Mouse (Mus musculus) ES-Bruce4 (cell line): Measurements from ENCODE around the gene Fam57a.

Source experiments
- CTCF ChIP-seq: IDR thresholded peaks from one replicate; pipeline ENCODE4 v1.8.1; 2011; ENCODE audit warnings: low read depth, low read length
- EP300 ChIP-seq: IDR thresholded peaks from 2 replicates; pipeline ENCODE4 v1.6.1; 2011; ENCODE audit warnings: low read depth, low read length; ENCODE audit not compliant: insufficient read depth
- POLR2A ChIP-seq: IDR thresholded peaks from one replicate; pipeline ENCODE4 v1.8.1; 2011; ENCODE audit warnings: low read length; ENCODE audit not compliant: insufficient read depth

DNA sequence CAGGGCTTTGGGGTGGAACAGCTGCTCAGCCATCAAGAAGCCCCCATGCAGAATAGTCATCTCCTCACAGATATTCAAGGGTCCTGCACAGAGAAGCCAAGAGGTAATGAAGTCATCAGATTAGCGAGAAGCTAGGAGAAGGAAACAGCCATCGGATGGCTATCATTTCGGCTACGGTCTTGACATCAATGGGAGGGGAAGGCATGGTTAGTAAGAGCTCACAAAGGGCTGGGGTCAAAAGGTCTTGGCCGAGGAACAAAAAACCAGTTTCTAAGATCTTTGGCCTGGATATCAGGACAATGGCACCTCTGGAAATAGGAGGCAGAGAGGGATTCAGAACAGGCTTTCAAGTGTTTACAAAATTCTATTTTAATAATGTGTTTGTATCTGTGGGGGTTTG lies 34.4 kb downstream of the Fam57a start:
- TF ChIP-seq CTCF: no peak
- no peak for TF ChIP-seq POLR2A
- no peak for TF ChIP-seq EP300
